Mouse (Mus musculus) heart, adult 2 months (tissue): ENCODE measurements around the gene Ccdc36. TPM values are rescaled to one million over a fixed set of nuclear protein-coding genes. Genes with fewer than 3 reads are reported as not detected.

Experiments used
- DNase-seq, 2 experiments: peaks; one replicate each; pipeline ENCODE4 v3.0.0; 2021
- H3K27ac ChIP-seq: fragments of 200-600 bp; 2 replicates; pipeline ENCODE4 v1.8.1; 2022
- H3K27me3 ChIP-seq: fragments of 200-500 bp; 2 replicates; pipeline ENCODE4 v1.6.1; 2012; ENCODE audit warnings: mild to moderate bottlenecking, low read length, inconsistent platforms, mixed read lengths; ENCODE audit not compliant: control insufficient read depth, insufficient read depth
- H3K36me3 ChIP-seq: fragments of 200-500 bp; 2 replicates; pipeline ENCODE4 v1.6.1; 2012; ENCODE audit warnings: low read length, inconsistent platforms; ENCODE audit not compliant: control insufficient read depth, insufficient read depth
- H3K4me1 ChIP-seq: fragments of 200-500 bp; 2 replicates; pipeline ENCODE4 v1.6.1; 2011; ENCODE audit warnings: low read length; ENCODE audit not compliant: control insufficient read depth, insufficient read depth
- H3K4me3 ChIP-seq: fragments of 200-600 bp; 2 replicates; pipeline ENCODE4 v1.8.1; 2022
- H3K79me2 ChIP-seq: fragments of 200-500 bp; replicated peaks from 2 replicates; pipeline ENCODE4 v1.6.1; 2012; ENCODE audit warnings: mild to moderate bottlenecking, inconsistent platforms, low read length, moderate library complexity, mixed read lengths; ENCODE audit not compliant: control insufficient read depth, insufficient read depth
- H3K9ac ChIP-seq: fragments of 200-500 bp; 2 replicates; pipeline ENCODE4 v1.6.1; 2012; ENCODE audit warnings: low read depth, mild to moderate bottlenecking, control low read depth, inconsistent platforms, low read length, mixed read lengths
- CTCF ChIP-seq: fragments of 200-600 bp; IDR thresholded peaks from 2 replicates; pipeline ENCODE4 v1.8.1; 2022; ENCODE audit warnings: antibody characterized with exemption, mild to moderate bottlenecking, moderate library complexity
- EP300 ChIP-seq: fragments of 200-500 bp; IDR thresholded peaks from 2 replicates; pipeline ENCODE4 v1.6.1; 2011; ENCODE audit warnings: low read depth, low read length, control low read depth; ENCODE audit not compliant: insufficient read depth
- POLR2A ChIP-seq: fragments of 200-500 bp; IDR thresholded peaks from 2 replicates; pipeline ENCODE4 v1.6.1; 2011; ENCODE audit warnings: mild to moderate bottlenecking, low read depth, low read length, control low read depth; ENCODE audit not compliant: insufficient read depth
- WGBS: fragments of 180-500 bp; shearing (Covaris S2); methylation state at CpG from one replicate; pipeline ENCODE4 v1.1.7; 2018; 5-methylcytosine and 5-hydroxymethylcytosine counted together
- intact Hi-C: fragments of 180-260 bp; cut with DNase I; formaldehyde crosslinking; loops from one replicate; pipeline ENCODE4 v1.15.1; 2025
- polyA plus RNA-seq: library from polyadenylated mRNA; depleted of rRNA; stranded (reverse); fragments of >200 nt; gene quantifications from 2 replicates; pipeline ENCODE4 v1.2.3, GENCODE M21; 2012
- total RNA-seq, 2 experiments: library from RNA; stranded (reverse); gene quantifications; 2 replicates each; pipeline ENCODE4 v1.2.3; 2021

Ccdc36 gene
- total and polyA plus RNA-seq, 3 experiments: not detected

DNA sequence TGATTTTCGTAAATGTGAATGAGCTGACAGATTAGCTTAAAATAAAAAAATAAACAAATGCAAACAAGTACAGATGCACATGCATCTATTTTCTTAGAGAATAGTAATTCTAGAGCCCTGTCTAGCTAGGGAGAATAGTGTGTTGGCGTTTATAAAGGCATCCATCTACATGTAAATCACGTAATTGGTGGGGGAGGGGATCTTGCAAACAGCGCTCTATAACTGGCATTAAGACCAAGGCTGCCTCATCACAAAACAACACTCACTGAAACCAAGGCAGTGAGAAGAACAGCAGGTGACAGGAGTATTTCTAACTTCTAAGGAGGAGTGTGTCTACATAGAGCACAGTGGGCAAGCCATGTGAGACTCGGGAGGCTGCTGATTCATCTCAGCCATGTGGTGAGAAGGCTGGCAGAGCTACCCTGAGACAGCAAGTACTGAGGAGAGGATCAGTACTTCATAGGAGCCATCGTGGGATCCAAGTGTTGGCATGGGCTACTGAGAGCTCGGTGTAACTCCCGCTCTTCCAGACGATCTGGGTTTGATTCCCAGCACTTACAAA, 16.8 kb downstream of the Ccdc36 start:
- Histone ChIP-seq H3K27ac (no peak overlapping the region), H3K79me2 (no peaks in the 10 kb centered on the region), H3K36me3 (no peaks in the 10 kb centered on the region), H3K4me3 (no peak overlapping the region), H3K9ac (no peak overlapping the region), H3K4me1 (no peaks in the 10 kb centered on the region), H3K27me3 (no peaks in the 10 kb centered on the region)
- intact Hi-C loops: no loop called here
- WGBS: 84% methylated on average over 9 of the region's 9 CpGs
- DNase-seq: no peak
- TF ChIP-seq EP300 (no peak), POLR2A (no peak), CTCF (no peak)

DNA sequence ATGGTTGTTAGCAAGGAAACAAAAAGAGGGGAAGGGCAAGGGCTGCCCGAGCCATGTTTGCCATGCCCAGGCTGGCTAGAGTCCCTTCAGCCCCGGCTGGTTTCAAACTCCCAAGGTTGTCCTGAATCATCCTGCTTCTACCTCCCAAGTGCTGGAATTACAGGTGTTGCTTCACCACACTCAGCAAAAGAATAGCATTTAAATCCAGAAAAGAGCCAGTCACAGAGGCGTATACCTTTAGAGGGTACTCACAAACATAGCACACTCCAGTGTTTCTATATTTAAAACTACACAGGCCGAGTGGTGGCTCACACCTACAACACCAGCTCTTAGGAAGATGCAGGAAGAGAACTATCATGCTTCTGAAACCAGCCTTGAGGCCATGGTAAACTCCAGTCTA, 18.7 kb downstream of the Ccdc36 start:
- no peak for TF ChIP-seq POLR2A
- TF ChIP-seq CTCF: no peak
- no peak for TF ChIP-seq EP300
- H3K4me1 ChIP-seq: no peaks in the 10 kb centered on the region
- no peaks in the 10 kb centered on the region for H3K27me3 ChIP-seq
- intact Hi-C loops: no loop called here
- H3K4me3 ChIP-seq: no peak overlapping the region
- DNase-seq: no peak
- no peak overlapping the region for H3K27ac ChIP-seq
- H3K9ac ChIP-seq: no peak overlapping the region
- 79% methylated on average over 4 of the region's 4 CpGs for WGBS
- H3K36me3 ChIP-seq: no peaks in the 10 kb centered on the region
- no peaks in the 10 kb centered on the region for H3K79me2 ChIP-seq

DNA sequence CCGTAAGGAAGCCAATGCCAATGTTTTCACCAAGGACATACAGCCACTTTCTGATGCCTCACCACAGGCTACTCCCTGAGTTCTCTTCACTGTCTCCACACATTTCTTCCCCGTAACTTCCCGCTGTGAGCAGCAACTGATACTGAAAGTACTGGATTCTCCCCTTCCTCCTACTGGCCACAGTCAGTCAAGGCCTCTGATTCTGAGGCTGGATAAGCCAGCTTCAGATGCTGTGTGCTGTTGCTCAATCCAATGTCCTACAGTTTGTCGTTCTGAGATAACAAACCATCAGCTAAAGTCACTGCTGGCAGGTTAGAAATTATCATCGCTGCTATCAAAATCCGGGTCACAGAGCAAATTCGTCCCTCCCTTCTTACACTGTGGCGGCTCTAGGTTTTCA, 23.8 kb downstream of the Ccdc36 start:
- no peak for DNase-seq
- no peaks in the 10 kb centered on the region; the same call in 1 of the 2 replicates for H3K36me3 ChIP-seq
- intact Hi-C loops: no loop called here
- no peaks in the 10 kb centered on the region for H3K79me2 ChIP-seq
- peaks cover 8% of the 10 kb centered on the region for H3K4me1 ChIP-seq
- no peaks in the 10 kb centered on the region for H3K27me3 ChIP-seq
- no peak overlapping the region for H3K9ac ChIP-seq
- H3K4me3 ChIP-seq: no peak overlapping the region
- no peak overlapping the region for H3K27ac ChIP-seq
- TF ChIP-seq EP300 (no peak), POLR2A (no peak), CTCF (no peak)
- 80% methylated on average over 8 of the region's 8 CpGs for WGBS

GRCm38 (mm10) chr9:108403081-108403480, 25.2 kb downstream of the Ccdc36 start:
- H3K79me2 ChIP-seq: no peaks in the 10 kb centered on the region
- H3K4me3 ChIP-seq: no peak overlapping the region
- WGBS: 67% methylated on average over 4 of the region's 4 CpGs
- no peak overlapping the region for H3K9ac ChIP-seq
- no peaks in the 10 kb centered on the region; the same call in 1 of the 2 replicates for H3K36me3 ChIP-seq
- DNase-seq: no peak
- TF ChIP-seq CTCF (no peak), EP300 (no peak), POLR2A (no peak)
- intact Hi-C loops: no loop called here
- H3K27me3 ChIP-seq: no peaks in the 10 kb centered on the region
- peaks cover 8% of the 10 kb centered on the region for H3K4me1 ChIP-seq
- no peak overlapping the region for H3K27ac ChIP-seq

DNA sequence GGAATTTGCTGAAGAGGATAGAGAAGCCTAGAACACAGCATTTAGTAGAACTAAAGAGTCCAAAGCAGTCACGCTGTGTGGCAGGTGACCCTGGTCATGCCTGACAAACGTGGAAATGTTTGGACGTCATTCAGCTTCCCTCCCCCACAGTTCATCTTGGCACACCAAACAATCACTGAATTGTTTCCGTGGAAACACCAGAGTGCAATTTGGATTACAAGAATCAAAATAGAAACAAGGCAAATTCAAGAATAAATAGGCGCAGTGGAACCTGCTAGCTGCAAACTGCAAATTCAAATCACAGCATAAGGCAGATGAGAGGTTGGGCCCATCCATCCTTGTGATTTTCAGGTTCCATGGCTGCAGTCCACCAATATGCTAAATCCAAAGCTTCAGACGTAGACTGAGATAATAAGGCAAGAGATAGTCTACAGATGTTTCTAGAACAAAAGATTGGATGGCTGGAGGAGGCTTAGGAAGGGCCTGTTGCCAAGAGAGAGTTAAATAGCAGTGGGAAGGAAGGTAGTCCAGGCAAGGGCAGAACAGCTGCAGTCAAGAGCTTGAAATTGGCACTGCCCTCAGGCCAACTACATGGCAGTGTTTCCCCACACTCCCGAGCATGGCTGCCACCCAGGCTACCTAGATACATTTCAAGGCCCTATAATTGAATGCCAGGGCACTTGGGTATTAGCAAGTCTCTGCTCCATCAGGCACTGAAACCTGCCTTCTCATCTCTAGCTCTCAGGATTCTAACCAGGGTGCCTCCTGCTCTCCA, 26.9 kb downstream of the Ccdc36 start:
- H3K4me3 ChIP-seq: no peak overlapping the region
- H3K36me3 ChIP-seq: no peaks in the 10 kb centered on the region; the same call in 1 of the 2 replicates
- peaks cover 8% of the 10 kb centered on the region for H3K4me1 ChIP-seq
- intact Hi-C loops: no loop called here
- peak; percentile 26 to 37 for DNase-seq
- no peaks in the 10 kb centered on the region for H3K27me3 ChIP-seq
- no peaks in the 10 kb centered on the region for H3K79me2 ChIP-seq
- 17% methylated on average over 7 of the region's 7 CpGs for WGBS
- no peak overlapping the region for H3K9ac ChIP-seq
- peak overlapping the region; percentile 20 for H3K27ac ChIP-seq
- TF ChIP-seq EP300 (no peak), CTCF (no peak), POLR2A (no peak)

- H3K4me1 ChIP-seq: peaks cover 8% of the 10 kb centered on the region
- no peaks in the 10 kb centered on the region for H3K79me2 ChIP-seq
- TF ChIP-seq EP300: no peak
- no peak for TF ChIP-seq POLR2A
- TF ChIP-seq CTCF: no peak
- no peaks in the 10 kb centered on the region for H3K27me3 ChIP-seq
- H3K9ac ChIP-seq: no peak overlapping the region
- H3K4me3 ChIP-seq: no peak overlapping the region
- no peak for DNase-seq
- 97% methylated on average over 3 of the region's 3 CpGs for WGBS
- intact Hi-C loops: no loop called here
- no peaks in the 10 kb centered on the region; the same call in 1 of the 2 replicates for H3K36me3 ChIP-seq
- H3K27ac ChIP-seq: no peak overlapping the region
Observed at GRCm38 (mm10) chr9:108398324-108398723, 30.0 kb downstream of the Ccdc36 start.
